Mouse (Mus musculus): Measurements from ENCODE around the gene Dcbld1.

Dcbld1 gene

DNA sequence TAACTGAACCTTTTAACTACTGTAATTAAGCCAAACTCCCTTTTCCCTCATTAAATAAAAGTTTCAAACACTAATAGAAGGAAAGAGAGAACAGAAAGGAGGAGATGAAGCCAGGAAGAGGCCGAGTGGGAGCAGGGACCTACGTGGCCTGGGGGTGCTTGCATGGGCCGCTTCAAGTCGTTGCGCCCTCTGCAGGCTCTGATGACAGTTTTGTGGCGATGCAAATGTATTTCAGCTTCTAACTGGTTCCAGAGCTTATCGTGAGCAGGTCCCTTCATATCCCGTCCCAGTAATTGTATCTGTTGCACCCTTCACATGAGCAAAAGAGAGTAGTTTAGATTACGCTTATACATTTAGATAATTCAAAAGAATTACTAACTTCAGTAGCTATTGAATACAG lies 119.8 kb downstream of the Dcbld1 start:
- no peak for TF ChIP-seq GATA4 (IDR thresholded peaks at IDR 0.05; ENCODE audit: insufficient replicate concordance, low read length)

DNA sequence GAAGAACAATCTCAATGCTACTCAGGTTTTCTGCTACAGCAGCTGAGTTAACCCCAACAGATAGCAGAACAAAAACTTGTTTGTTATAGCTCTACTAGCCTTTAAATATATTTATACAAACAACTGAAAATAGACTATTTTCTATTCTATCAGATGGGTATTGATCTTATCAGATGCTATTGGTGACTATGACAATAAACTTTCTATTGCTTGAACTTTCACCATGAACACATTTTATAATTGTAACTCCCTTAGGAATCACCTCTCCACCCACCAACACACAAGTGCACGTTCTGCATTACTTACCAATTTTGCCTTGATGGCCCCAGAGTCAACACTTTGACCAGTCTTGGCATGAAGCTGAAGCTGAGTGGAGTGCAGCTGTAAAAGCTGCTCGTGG lies 125.0 kb downstream of the Dcbld1 start, which contains the start of gene Gm26741:
Gm26741 (plus strand) TSS at position 301 of the 400 bp plus-strand sequence.
- TF ChIP-seq GATA4 (IDR thresholded peaks at IDR 0.05; ENCODE audit: insufficient replicate concordance, low read length), result no peak

DNA sequence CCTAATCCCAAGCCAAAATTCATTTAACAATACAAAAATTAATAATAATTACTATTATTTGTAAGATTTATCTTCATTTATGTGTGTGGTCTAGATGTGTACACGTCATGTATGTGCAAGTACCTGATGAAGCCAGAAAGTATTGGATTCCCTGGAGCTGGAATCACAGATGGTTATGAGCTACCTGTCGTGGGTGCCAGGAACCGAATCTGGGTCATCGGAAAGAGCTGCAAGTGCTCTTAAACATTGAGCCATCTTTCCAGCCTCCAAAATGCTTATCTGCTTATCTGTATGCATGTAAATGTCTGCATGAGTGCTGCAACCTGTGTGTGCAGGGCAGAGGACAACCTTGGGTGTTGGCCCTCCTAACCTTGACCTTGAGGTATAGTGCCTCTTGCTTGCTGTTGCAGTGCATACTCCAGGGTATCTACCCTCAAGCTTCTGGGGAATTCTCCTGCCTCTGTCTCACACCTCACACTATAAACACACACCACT lies 126.9 kb downstream of the Dcbld1 start:
- no peak for TF ChIP-seq GATA4 (IDR thresholded peaks at IDR 0.05; ENCODE audit: insufficient replicate concordance, low read length)

DNA sequence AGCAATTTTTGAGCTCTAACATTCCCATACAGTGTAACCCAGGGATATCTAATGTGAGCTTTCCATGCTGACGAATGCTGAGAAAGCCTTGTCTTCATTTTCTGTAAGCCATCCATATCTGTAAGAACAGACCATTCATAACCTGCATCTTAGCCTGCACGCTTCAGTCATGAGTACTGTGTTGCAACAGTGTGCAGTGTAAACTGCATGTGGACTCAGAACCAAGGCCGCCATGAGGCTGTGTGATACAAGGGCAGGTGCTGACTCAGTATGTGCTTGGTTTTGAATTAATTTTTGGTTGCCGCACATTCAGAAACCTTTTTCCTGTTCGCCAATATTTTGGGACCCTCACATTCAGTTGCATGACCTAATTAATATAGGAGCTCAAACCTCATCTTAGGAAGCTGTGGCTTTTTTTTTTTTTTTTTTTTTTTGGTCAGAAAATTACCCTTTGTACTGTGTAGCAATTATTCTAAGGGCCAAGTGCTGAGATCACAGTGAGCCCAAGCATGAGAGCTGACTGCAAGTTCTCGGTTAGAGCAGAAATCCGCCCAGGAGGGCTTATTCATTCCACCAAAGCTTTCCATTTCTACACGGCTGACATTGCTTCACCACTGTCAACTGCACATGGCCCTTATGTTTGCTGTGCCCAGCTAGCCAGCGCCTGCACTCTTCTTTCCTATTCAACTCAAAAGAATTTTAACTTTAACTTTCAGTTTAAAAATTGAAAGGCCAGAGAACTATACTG lies 127.6 kb downstream of the Dcbld1 start:
- TF ChIP-seq GATA4 (IDR thresholded peaks at IDR 0.05; ENCODE audit: insufficient replicate concordance, low read length), result no peak

DNA sequence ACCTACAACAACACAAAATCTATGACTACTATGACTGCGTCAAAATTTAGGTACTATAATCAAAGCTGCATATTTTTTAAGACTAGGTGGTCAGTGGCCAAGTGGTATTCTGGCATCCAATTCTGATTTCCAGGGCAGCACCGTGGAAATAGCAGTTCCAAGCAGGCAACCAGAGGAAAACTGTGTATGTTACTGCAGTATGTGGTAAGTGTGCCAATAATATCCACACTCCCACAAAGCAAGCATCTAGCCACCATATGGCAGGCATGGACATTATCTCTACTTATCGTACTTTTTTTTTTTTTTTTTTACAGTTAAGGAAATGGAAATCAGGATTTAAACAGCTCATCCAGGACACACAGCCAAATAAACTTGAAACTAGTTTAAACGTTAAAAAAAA lies 135.0 kb downstream of the Dcbld1 start:
- no peak for TF ChIP-seq GATA4 (IDR thresholded peaks at IDR 0.05; ENCODE audit: insufficient replicate concordance, low read length)

Measured in liver, adult (tissue).